Mouse (Mus musculus) megakaryocyte, embryonic 14.5 days (primary cell): ENCODE data around the gene Clptm1. TPM values are rescaled to one million over a fixed set of nuclear protein-coding genes. Genes with fewer than 3 reads are reported as not detected.
A peak's percentile ranks its signal among the peaks of the same experiment; 100 is the strongest.

Experiments
- H3K27me3 ChIP-seq: replicated peaks from 2 replicates; pipeline ENCODE3; 2012; ENCODE audit warnings: inconsistent platforms
- H3K36me3 ChIP-seq: replicated peaks from 2 replicates; pipeline ENCODE3; 2012; ENCODE audit warnings: low read length, inconsistent platforms, mixed read lengths
- H3K4me1 ChIP-seq: 2 replicates; pipeline ENCODE4 v1.6.1; 2012; ENCODE audit warnings: inconsistent platforms
- H3K4me3 ChIP-seq: replicated peaks from 2 replicates; pipeline ENCODE3; 2012; ENCODE audit warnings: moderate library complexity, mild to moderate bottlenecking, inconsistent platforms
- H3K9me3 ChIP-seq: 2 replicates; pipeline ENCODE4 v1.6.1; 2012; ENCODE audit warnings: inconsistent platforms
- FLI1 ChIP-seq: IDR thresholded peaks from 2 replicates; pipeline ENCODE4 v1.6.1; 2012; ENCODE audit warnings: low read length, inconsistent platforms, mixed read lengths
- GATA1 ChIP-seq: IDR thresholded peaks from 3 replicates; pipeline ENCODE4 v1.6.1; 2012; ENCODE audit warnings: mixed read lengths, low read length, inconsistent platforms, borderline replicate concordance
- polyA plus RNA-seq: library from polyadenylated mRNA; stranded (reverse); fragments of >175 nt; gene quantifications from 2 replicates; pipeline ENCODE4 v1.2.3, GENCODE M21; 2012; ENCODE audit warnings: low replicate concordance; ENCODE audit not compliant: insufficient read depth

Gene Clptm1
- polyA plus RNA-seq, 1 experiment = 153 TPM

DNA sequence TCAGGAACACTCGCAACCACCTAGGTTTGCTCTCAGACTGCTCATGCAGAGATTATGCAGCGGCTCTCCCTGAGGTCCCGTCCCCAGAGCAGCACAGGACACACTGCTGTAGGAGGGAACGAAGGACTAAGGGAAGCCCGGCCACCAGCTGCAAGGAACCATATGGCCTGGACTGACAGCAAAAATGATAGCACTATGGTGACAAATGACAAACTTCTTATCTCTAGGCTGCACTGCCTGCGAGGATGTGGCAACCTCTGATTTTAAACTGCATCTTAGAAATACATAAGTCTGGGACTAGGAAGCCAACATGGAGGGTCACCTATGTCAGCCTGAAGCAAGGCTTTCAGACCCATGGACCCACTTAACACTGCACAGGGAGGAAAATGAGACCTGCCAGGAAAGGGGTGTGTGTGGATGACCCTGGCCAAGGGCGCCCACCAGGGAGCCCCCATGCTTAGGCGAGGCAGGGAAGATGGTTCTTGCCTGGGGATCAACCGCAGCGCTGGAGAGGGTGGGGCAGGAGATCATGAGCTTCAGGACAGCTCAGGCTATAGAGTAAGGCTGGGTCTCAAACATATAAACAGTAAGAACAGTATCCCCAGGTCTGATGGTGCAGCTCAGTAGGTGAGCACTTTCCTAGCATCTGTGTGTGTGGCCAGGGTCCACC is 71.6 kb downstream of the Clptm1 start:
- Histone ChIP-seq H3K27me3 (no peaks in the 10 kb centered on the region), H3K4me3 (no peak overlapping the region), H3K9me3 (no peaks in the 10 kb centered on the region), H3K36me3 (peaks cover 94% of the 10 kb centered on the region), H3K4me1 (peaks cover 83% of the 10 kb centered on the region)
- TF ChIP-seq GATA1 (no peak), FLI1 (no peak)

DNA sequence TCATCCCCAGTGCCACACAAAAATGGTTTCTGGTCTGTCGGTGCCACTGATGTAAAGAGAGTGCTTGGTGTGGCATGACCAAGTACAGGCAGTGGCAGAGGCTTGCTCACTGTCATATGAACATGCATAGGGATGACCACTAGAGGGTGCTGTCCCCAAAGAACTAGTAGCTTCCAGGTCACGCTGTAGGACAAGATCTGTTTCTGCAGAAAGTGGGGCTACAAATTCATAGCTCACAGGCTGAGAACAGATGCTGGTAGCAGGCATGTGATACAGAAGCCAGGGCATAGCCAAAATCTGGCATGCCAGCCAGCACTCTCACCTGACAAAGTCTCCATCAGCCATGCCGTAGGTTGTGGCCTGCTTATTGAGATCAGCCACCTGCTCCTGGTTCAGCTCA is 74.9 kb downstream of the Clptm1 start:
- Histone ChIP-seq H3K4me3 (no peak overlapping the region), H3K27me3 (no peaks in the 10 kb centered on the region), H3K4me1 (peaks cover 85% of the 10 kb centered on the region), H3K36me3 (peaks cover 99% of the 10 kb centered on the region), H3K9me3 (no peaks in the 10 kb centered on the region)
- TF ChIP-seq GATA1 (no peak), FLI1 (no peak)

DNA sequence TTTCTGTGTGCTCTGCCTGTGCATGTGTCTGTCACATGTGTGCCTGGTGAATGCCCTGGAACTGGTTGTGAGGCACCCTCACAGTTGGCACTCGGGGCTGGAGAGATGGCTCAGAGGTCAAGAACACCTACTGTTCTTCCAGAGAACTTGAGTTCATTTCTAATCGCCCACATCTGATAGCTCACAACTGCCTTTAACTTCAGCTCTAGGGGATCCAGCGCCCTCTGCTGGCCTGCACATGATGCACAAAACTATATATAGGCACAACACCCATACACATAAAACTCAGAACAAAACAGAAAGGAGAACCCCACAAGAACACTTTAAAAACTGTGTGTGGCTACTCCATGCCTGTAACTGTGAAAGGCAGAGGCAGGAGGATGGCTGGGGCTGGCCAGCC is 75.6 kb downstream of the Clptm1 start:
- TF ChIP-seq FLI1 = no peak
- H3K4me1 ChIP-seq = peaks cover 87% of the 10 kb centered on the region
- H3K36me3 ChIP-seq = peaks cover 100% of the 10 kb centered on the region
- no peaks in the 10 kb centered on the region for H3K27me3 ChIP-seq
- no peaks in the 10 kb centered on the region for H3K9me3 ChIP-seq
- no peak overlapping the region for H3K4me3 ChIP-seq

DNA sequence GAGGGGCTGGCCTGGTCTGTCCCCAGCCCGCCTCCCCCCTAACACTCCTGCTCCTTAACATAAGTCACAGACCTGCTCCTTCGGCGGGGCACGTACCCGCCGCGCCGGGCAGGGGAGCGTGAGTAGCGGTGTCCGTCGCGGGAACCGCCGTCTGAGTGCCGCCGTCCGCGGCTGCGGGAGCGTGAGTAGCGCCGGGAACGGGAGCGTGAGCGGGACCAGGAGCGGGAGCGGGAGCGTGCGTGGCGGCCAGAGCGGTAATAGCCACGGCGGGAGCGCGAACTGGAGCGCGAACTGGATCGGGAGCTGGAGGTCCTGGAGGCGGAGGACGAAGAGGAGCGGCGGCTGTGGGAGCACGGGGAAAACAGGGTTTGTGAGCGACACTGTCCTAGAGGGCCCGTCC is 78.6 kb downstream of the Clptm1 start:
- H3K9me3 ChIP-seq = no peaks in the 10 kb centered on the region
- H3K4me3 ChIP-seq = peak overlapping the region; percentile 42
- no peaks in the 10 kb centered on the region for H3K27me3 ChIP-seq
- TF ChIP-seq FLI1 = no peak
- TF ChIP-seq GATA1 = no peak
- H3K36me3 ChIP-seq = peaks cover 96% of the 10 kb centered on the region
- peaks cover 84% of the 10 kb centered on the region for H3K4me1 ChIP-seq

Other genes starting within 250 kb of the Clptm1 start
- gene Mark4, start 206.2 kb downstream of the Clptm1 start, polyA plus RNA-seq = 102 and 169 TPM in 2 replicates
- gene Exoc3l2, start 201.7 kb downstream of the Clptm1 start, polyA plus RNA-seq = 40.8 and 53.6 TPM in 2 replicates
- 5.5 and 6.5 TPM in 2 replicates for gene Bloc1s3, start 156.7 kb downstream of the Clptm1 start, polyA plus RNA-seq
- 608 and 613 TPM in 2 replicates for gene Trappc6a, start 156.6 kb downstream of the Clptm1 start, polyA plus RNA-seq
- gene Nkpd1, start 147.2 kb downstream of the Clptm1 start, polyA plus RNA-seq = 1.3 and 2.9 TPM in 2 replicates
- gene Ppp1r37, start 102.0 kb downstream of the Clptm1 start, polyA plus RNA-seq = 88.1 and 108 TPM in 2 replicates
- gene Zfp296, start 87.7 kb downstream of the Clptm1 start, polyA plus RNA-seq = 6.0 and 13.6 TPM in 2 replicates
- 30.5 and 69.9 TPM in 2 replicates for gene Gemin7, start 87.4 kb downstream of the Clptm1 start, polyA plus RNA-seq
- 109 and 265 TPM in 2 replicates for gene Clasrp, start 60.5 kb downstream of the Clptm1 start, polyA plus RNA-seq
- 14.8 and 22.5 TPM in 2 replicates for gene Relb, start 35.6 kb downstream of the Clptm1 start, polyA plus RNA-seq
- 114 TPM in 1 of 2 replicates, not detected in the other for gene Apoc2, start 12.9 kb upstream of the Clptm1 start, polyA plus RNA-seq
- gene Gm44805, start 16.4 kb upstream of the Clptm1 start, polyA plus RNA-seq = not detected in 2 replicates
- 7.1 and 10.7 TPM in 2 replicates for gene Apoc4, start 16.4 kb upstream of the Clptm1 start, polyA plus RNA-seq
- gene Apoc1, start 27.6 kb upstream of the Clptm1 start, polyA plus RNA-seq = 31.2 and 454 TPM in 2 replicates
- 302 and 6,452 TPM in 2 replicates for gene Apoe, start 34.2 kb upstream of the Clptm1 start, polyA plus RNA-seq
- gene Tomm40, start 50.4 kb upstream of the Clptm1 start, polyA plus RNA-seq = 129 and 184 TPM in 2 replicates
- 4.0 and 6.8 TPM in 2 replicates for gene Nectin2, start 85.5 kb upstream of the Clptm1 start, polyA plus RNA-seq
- 0.58 and 1.6 TPM in 2 replicates for gene Bcam, start 106.0 kb upstream of the Clptm1 start, polyA plus RNA-seq
- gene Cblc, start 131.8 kb upstream of the Clptm1 start, polyA plus RNA-seq = not detected in 2 replicates
- gene Bcl3, start 157.7 kb upstream of the Clptm1 start, polyA plus RNA-seq = 183 and 210 TPM in 2 replicates
- gene Gm19345, start 187.0 kb upstream of the Clptm1 start, polyA plus RNA-seq = 0.12 TPM in 1 of 2 replicates, not detected in the other
- gene Ceacam16, start 196.3 kb upstream of the Clptm1 start, polyA plus RNA-seq = 2.0 and 6.1 TPM in 2 replicates
- not detected in 2 replicates for gene Ceacam19, start 222.9 kb upstream of the Clptm1 start, polyA plus RNA-seq